Mouse (Mus musculus) embryonic facial prominence, embryonic 11.5 days (tissue): ENCODE measurements around the gene Fmnl2. TPM values are rescaled to one million over a fixed set of nuclear protein-coding genes. Genes with fewer than 3 reads are reported as not detected.

Experiments
- ATAC-seq: fragments of 200-750 bp; cut with Nextera tagmentation; replicated peaks from 2 replicates; pipeline ENCODE4 v1.8.0; 2017; ENCODE audit warnings: low read depth; ENCODE audit not compliant: insufficient number of reproducible peaks, low FRiP score, low TSS enrichment
- DNase-seq: peaks from one replicate; pipeline ENCODE4 v3.0.0-alpha.2; 2015; ENCODE audit warnings: low spot score
- H3K27ac ChIP-seq: fragments of 300-500 bp; sonication (generic); replicated peaks from 2 replicates; pipeline ENCODE4 v1.5.1; 2014; ENCODE audit warnings: mild to moderate bottlenecking, low read depth, low read length, control low read depth
- H3K27me3 ChIP-seq: fragments of 300-500 bp; sonication (generic); 2 replicates; pipeline ENCODE4 v1.6.1; 2014; ENCODE audit warnings: mild to moderate bottlenecking, low read length, moderate library complexity, mixed read lengths; ENCODE audit not compliant: control insufficient read depth, insufficient read depth
- H3K36me3 ChIP-seq: fragments of 300-500 bp; sonication (generic); replicated peaks from 2 replicates; pipeline ENCODE4 v1.6.1; 2014; ENCODE audit warnings: low read depth, mild to moderate bottlenecking, low read length, moderate library complexity, mixed read lengths; ENCODE audit not compliant: control insufficient read depth, insufficient read depth
- H3K4me1 ChIP-seq: fragments of 300-500 bp; sonication (generic); 2 replicates; pipeline ENCODE4 v1.6.1; 2014; ENCODE audit warnings: low read length, mixed read lengths; ENCODE audit not compliant: control insufficient read depth, insufficient read depth
- H3K4me2 ChIP-seq: fragments of 300-500 bp; sonication (generic); 2 replicates; pipeline ENCODE4 v1.6.1; 2014; ENCODE audit warnings: low read depth, mild to moderate bottlenecking, control low read depth, low read length, moderate library complexity
- H3K4me3 ChIP-seq: fragments of 300-500 bp; sonication (generic); 2 replicates; pipeline ENCODE4 v1.5.1; 2014; ENCODE audit warnings: low read depth, low read length, control low read depth
- H3K9ac ChIP-seq: fragments of 300-500 bp; sonication (generic); replicated peaks from 2 replicates; pipeline ENCODE4 v1.6.1; 2014; ENCODE audit warnings: mild to moderate bottlenecking, control low read depth, low read length
- H3K9me3 ChIP-seq: fragments of 300-500 bp; sonication (generic); replicated peaks from 2 replicates; pipeline ENCODE4 v1.6.1; 2016; ENCODE audit warnings: mild to moderate bottlenecking, low read length, inconsistent platforms, mixed read lengths; ENCODE audit not compliant: control insufficient read depth
- WGBS: fragments of 180-500 bp; shearing (Covaris S2); extraction: QIAGEN DNeasy Blood & Tissue Kit; methylation state at CpG from one replicate; pipeline ENCODE4 v1.1.7; 2014; 5-methylcytosine and 5-hydroxymethylcytosine counted together
- polyA plus RNA-seq: library from polyadenylated mRNA; unstranded; fragments of >200 nt; fragmentation: Nextera tagmentation; extraction: Ambion mirVana; gene quantifications from 2 replicates; pipeline ENCODE4 v1.2.1, GENCODE M21; 2014

The Fmnl2 gene
- polyA plus RNA-seq, 1 experiment from 2014 or later: 10.8 TPM

DNA sequence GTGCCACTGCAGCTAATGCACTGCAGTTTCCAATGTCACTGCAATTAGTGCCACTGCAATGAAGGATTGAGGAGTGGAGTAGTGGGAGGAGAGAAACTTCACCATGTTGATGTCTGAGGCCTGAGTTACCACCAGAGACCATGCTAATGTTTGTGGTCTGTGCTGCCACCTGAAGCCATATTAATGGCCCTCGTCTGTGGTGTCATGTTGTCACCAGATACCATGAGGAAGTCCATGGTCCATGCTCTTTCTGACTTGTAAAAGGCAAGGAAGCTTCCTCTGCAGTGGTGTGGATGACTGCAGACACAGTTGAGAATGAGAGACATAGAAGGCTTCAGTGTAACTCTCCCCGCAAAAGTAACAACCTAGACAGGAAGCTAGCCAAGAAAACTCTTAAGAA is 26.1 kb upstream of the Fmnl2 start:
- Histone ChIP-seq H3K4me1 (no peaks in the 10 kb centered on the region), H3K27me3 (no peaks in the 10 kb centered on the region), H3K4me3 (no peak overlapping the region), H3K36me3 (no peaks in the 10 kb centered on the region), H3K27ac (no peak overlapping the region), H3K4me2 (no peak overlapping the region), H3K9me3 (no peaks in the 10 kb centered on the region), H3K9ac (no peak overlapping the region)
- ATAC-seq: no peak
- DNase-seq: no peak
- 88% methylated on average over 2 of the region's 2 CpGs for WGBS

DNA sequence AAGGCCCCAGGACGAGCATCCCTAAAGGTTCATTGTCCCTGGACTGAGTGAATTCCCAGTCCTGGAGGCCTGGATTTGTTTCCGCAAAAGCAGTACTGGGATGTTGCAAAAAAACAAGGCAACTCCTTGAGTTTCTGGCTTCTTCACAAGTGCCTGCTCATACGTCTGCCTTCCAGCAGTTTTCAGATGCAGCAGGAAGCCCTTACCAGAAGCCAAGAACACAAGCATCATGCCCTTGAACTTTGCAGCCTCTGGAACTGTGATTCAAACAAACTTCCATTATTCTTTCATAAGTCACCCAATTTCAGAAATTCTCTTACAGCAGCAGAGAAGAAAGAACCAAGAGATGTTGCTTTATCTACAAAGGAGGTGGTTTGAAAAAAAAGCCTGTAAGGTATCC is 21.9 kb upstream of the Fmnl2 start:
- ATAC-seq: no peak
- Histone ChIP-seq H3K4me2 (no peak overlapping the region), H3K9ac (no peak overlapping the region)

DNA sequence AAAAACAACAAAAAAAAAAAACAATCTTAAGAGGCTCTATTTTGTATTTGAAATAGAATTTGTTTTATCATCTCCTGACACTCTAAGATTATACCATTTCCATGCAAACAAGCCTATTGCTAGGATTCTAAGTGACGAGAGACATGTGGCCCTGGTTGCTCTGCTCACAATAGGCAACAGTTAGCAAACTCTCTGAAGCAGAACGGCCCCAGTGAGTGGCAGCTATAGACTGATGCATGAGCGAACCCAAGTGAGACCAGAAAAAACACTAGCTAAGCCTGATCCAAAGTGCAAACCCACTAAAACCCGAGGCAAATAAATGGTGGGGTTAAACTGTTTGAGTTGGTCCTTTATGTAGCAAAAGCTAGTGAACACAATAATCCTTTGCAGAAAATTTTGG is 18.6 kb upstream of the Fmnl2 start:
- Histone ChIP-seq H3K27me3 (no peaks in the 10 kb centered on the region), H3K9me3 (no peaks in the 10 kb centered on the region), H3K4me2 (no peak overlapping the region), H3K4me1 (no peaks in the 10 kb centered on the region), H3K27ac (no peak overlapping the region), H3K4me3 (no peak overlapping the region), H3K36me3 (no peaks in the 10 kb centered on the region), H3K9ac (no peak overlapping the region)
- WGBS: 67% methylated on average over 4 of the region's 4 CpGs
- ATAC-seq (no peak), DNase-seq (no peak)

More for the DNA sequence above, 21.9 kb upstream of the Fmnl2 start:
- H3K4me1 ChIP-seq: no peaks in the 10 kb centered on the region
- no peaks in the 10 kb centered on the region for H3K36me3 ChIP-seq
- H3K27ac ChIP-seq: no peak overlapping the region
- H3K27me3 ChIP-seq: no peaks in the 10 kb centered on the region
- no peak for DNase-seq
- H3K9me3 ChIP-seq: no peaks in the 10 kb centered on the region
- 78% methylated on average over 3 of the region's 3 CpGs for WGBS
- no peak overlapping the region for H3K4me3 ChIP-seq

DNA sequence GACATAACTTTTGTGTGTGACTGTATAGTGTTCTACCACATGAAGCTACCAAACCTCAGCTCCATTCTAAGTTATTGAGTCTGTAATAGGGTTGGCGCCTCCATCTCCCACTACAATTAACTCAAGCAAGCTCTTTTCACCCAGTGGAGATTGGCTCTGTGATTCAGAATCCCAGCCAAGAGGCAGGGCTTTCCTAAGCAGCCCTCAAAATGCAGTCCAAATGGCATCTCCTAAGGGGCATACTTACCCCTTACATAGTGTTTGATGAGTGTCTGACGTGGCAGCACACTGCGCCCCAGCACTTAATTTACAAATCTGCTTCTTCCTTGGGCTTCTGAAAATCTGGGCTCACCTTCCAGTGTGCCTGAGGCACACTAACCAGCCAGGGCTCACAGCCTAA is 17.8 kb upstream of the Fmnl2 start:
- no peaks in the 10 kb centered on the region for H3K9me3 ChIP-seq
- H3K36me3 ChIP-seq: no peaks in the 10 kb centered on the region
- no peak overlapping the region for H3K4me2 ChIP-seq
- WGBS: 83% methylated on average over 3 of the region's 3 CpGs
- ATAC-seq: no peak
- H3K4me1 ChIP-seq: no peaks in the 10 kb centered on the region
- H3K27me3 ChIP-seq: no peaks in the 10 kb centered on the region
- H3K27ac ChIP-seq: no peak overlapping the region
- H3K9ac ChIP-seq: no peak overlapping the region
- H3K4me3 ChIP-seq: no peak overlapping the region
- DNase-seq: no peak

DNA sequence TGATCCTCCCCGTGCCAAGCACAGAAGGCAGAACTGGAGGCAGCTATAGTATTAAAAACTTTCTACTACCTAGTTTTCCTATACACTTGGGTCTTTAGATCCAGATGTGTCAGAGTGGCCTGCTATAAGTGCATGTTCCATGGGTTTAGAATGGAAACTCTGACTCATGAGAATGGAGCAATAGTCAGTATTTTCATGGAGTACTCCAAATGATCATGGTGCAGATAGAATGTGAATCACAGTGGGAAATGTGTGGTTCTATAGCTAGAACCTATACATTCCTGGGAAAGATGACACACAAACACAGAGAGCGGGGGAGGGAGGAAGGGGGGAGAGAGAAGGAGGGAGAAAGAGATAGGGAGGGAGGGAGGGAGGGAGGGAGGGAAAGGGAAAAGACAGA is 13.8 kb upstream of the Fmnl2 start:
- 84% methylated on average over 2 of the region's 2 CpGs for WGBS
- Histone ChIP-seq H3K9me3 (no peaks in the 10 kb centered on the region), H3K27me3 (no peaks in the 10 kb centered on the region), H3K36me3 (no peaks in the 10 kb centered on the region), H3K27ac (no peak overlapping the region), H3K4me3 (no peak overlapping the region), H3K9ac (no peak overlapping the region), H3K4me2 (no peak overlapping the region), H3K4me1 (no peaks in the 10 kb centered on the region)
- ATAC-seq (no peak), DNase-seq (no peak)

DNA sequence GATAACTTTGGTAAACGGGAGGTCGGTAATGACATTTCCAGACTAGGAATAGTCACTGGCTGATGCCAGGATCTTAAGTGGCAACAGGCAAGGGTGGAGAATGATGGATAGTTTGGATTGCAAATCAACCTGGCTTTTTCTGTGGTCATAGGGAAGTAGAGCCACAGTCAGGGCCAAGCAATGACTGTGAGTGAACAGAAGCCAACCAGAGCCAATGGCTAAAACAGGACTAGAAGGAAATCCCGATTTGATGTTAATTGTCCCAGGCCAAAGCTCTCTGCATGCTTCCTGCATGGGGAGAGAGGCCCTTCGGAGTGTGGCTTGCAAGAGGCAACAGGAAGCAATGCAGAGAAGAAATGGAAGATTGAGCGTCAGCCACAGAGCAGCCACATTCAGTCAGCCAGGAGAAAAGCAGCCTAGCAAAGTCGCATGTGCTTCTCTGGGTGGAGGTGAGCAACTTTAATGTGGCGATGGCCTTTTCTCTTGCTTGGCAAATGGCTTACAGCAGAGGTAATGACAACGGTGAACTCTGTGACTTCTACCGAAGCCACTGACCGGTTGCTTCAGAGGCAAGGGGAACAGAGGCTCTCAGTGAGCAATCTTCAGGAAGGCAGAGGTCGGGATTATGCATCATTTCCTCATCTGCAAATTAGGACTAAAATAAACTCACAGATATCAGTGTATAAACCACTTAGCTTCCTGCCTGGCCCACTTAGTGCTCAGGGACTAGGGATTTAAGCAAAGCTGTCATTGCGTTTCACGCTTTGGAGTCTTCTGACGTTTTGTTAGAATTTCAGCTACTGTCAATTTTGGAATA is 12.5 kb upstream of the Fmnl2 start:
- no peak overlapping the region for H3K4me3 ChIP-seq
- H3K27ac ChIP-seq: no peak overlapping the region
- ATAC-seq: no peak
- no peaks in the 10 kb centered on the region for H3K4me1 ChIP-seq
- H3K4me2 ChIP-seq: no peak overlapping the region
- no peaks in the 10 kb centered on the region for H3K9me3 ChIP-seq
- no peak overlapping the region for H3K9ac ChIP-seq
- WGBS: 74% methylated on average over 14 of the region's 14 CpGs
- no peaks in the 10 kb centered on the region for H3K27me3 ChIP-seq
- no peak for DNase-seq
- H3K36me3 ChIP-seq: no peaks in the 10 kb centered on the region

DNA sequence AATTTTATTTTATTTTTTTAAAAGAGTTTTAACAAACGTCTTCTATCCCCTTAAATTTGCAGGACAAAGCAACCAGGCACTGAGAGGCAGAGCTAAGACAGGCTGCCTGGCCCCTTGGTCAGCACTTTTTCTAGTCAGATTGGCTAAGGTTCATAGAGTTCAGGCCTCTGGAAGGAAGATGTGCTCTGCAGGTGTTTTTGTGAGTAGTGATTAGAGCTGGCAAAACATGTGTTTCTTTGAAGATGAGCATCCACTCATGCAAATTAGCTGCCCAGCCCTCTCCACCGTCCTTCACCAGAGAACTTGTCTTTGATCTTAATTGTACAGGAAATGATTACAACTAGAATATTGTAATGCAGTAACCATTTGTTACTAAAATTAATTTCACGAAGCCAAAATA is 11.2 kb upstream of the Fmnl2 start:
- Histone ChIP-seq H3K27ac (no peak overlapping the region), H3K27me3 (no peaks in the 10 kb centered on the region), H3K4me2 (no peak overlapping the region), H3K4me1 (no peaks in the 10 kb centered on the region), H3K4me3 (no peak overlapping the region), H3K9me3 (no peaks in the 10 kb centered on the region), H3K36me3 (no peaks in the 10 kb centered on the region), H3K9ac (no peak overlapping the region)
- ATAC-seq: no peak
- WGBS: 37% methylated on average over 3 of the region's 3 CpGs
- DNase-seq: no peak

DNA sequence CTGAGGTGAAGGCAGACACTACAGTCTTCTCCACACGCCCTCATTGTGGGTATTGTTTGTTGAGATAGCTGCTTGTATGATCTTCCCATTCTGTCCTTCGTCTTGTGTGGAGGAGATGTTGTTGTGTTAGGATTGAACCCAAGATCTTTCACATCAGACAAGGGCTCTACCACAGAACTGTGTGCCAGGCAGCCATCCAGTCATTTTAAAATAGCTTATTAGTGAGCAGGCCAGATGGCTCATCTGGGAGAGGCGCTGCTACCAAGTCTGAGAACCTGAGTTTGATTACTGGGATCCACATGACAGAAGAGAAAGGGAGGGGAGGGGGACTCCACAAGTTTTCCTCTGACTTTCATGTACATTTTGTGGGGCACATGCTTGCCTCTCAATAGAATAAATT is 8.6 kb upstream of the Fmnl2 start:
- no peak for DNase-seq
- Histone ChIP-seq H3K4me3 (no peak overlapping the region), H3K27me3 (no peaks in the 10 kb centered on the region), H3K9ac (no peak overlapping the region), H3K4me2 (no peak overlapping the region), H3K27ac (no peak overlapping the region), H3K4me1 (no peaks in the 10 kb centered on the region), H3K9me3 (no peaks in the 10 kb centered on the region), H3K36me3 (no peaks in the 10 kb centered on the region)
- ATAC-seq: no peak
- 78% methylated on average over 3 of the region's 3 CpGs for WGBS
